9 mouse cellular contexts compared by ENCODE assay signal in genomic region chr2:68222227-68222873, GRCm38 (mm10).
DNase-seq lines count a peak whose midpoint lies in the region; ATAC-seq and TF ChIP-seq lines count a peak whose summit lies in the region.
"Had no signal": no experiment of that assay in that cellular context is flagged by ENCODE, and none has a peak within 500 bp of the region (broad histone marks: within the 10 kb centered on the region; RNA-seq: fewer than 3 reads in every experiment).

No protein-coding gene starts in this region.

- no peak for TF ChIP-seq CTCF in Patski (IDR thresholded peaks at IDR 0.05)
- TF ChIP-seq CTCF in forebrain, postnatal 0 days (IDR thresholded peaks at IDR 0.05; ENCODE audit: low read depth) = no peak
- TF ChIP-seq CTCF in kidney, postnatal 0 days (IDR thresholded peaks at IDR 0.05; ENCODE audit: low read depth) = no peak
- no peak for TF ChIP-seq CTCF in lung, adult 2 months (IDR thresholded peaks at IDR 0.05; ENCODE audit: insufficient read depth, low read length)

- CTCF ChIA-PET in Patski (lab: Charles Lee) = interaction anchor here (0.9 to 1.7 kb wide), 4 partner anchors 8 to 136 kb away, joined by 3 to 6 read pairs (median 3); no protein-coding TSS in a partner anchor

- H3K4me2 ChIP-seq in forebrain, postnatal 0 days (ENCODE audit: low read depth) = no peak overlapping the region
- no peak overlapping the region for H3K4me2 ChIP-seq in kidney, postnatal 0 days (ENCODE audit: low read length)

- no peaks in the 10 kb centered on the region for H3K9me3 ChIP-seq in forebrain, postnatal 0 days (ENCODE audit: low read length)
- no peaks in the 10 kb centered on the region for H3K9me3 ChIP-seq in kidney, postnatal 0 days (replicated peaks; ENCODE audit: low read length)

- H3K9ac ChIP-seq in forebrain, postnatal 0 days = no peak overlapping the region
- H3K9ac ChIP-seq in kidney, postnatal 0 days (ENCODE audit: low read depth, low read length) = no peak overlapping the region

- ATAC-seq in Patski = peak; percentile 97
- peak; percentile 36; the same call in 1 of the 2 replicates for ATAC-seq in forebrain, postnatal 0 days
- peak; percentile 70 for ATAC-seq in kidney, postnatal 0 days (replicated peaks; ENCODE audit: low FRiP score, low read depth)
- no peak for ATAC-seq in inflammation-experienced regulatory T-cells, adult 6 months

- H3K4me1 ChIP-seq in forebrain, postnatal 0 days (ENCODE audit: insufficient read depth) = no peaks in the 10 kb centered on the region
- H3K4me1 ChIP-seq in kidney, postnatal 0 days (replicated peaks; ENCODE audit: insufficient read depth, low read length) = peaks cover 21% of the 10 kb centered on the region
- 0 out of 2 replicates have a peak, but pooled peaks cover 3% of the 10 kb centered on the region for H3K4me1 ChIP-seq in lung, adult 2 months (ENCODE audit: control insufficient read depth, insufficient read depth, low read length)

- in situ Hi-C loops in Patski (cut with MboI; ENCODE audit: low pct_unique_long_range_greater_than_20kb) = no loop called here

- intact Hi-C loops in gastrocnemius, postnatal 36 days (cut with DNase I) = no loop called here

- POLR2A ChIA-PET in Patski (lab: Charles Lee) = no interaction called here

- H3K27ac ChIP-seq in forebrain, postnatal 0 days (ENCODE audit: low read depth, low read length) = no peak overlapping the region
- H3K27ac ChIP-seq in kidney, postnatal 0 days = no peak overlapping the region

- 0 out of 2 replicates have a peak, but pooled peaks cover 6% of the 10 kb centered on the region for H3K36me3 ChIP-seq in forebrain, postnatal 0 days (ENCODE audit: insufficient read depth)
- peaks cover 5% of the 10 kb centered on the region; the same call in 1 of the 2 replicates for H3K36me3 ChIP-seq in kidney, postnatal 0 days (ENCODE audit: insufficient read depth, low read length)

- no peaks in the 10 kb centered on the region for H3K27me3 ChIP-seq in Patski
- no peaks in the 10 kb centered on the region for H3K27me3 ChIP-seq in forebrain, postnatal 0 days (ENCODE audit: insufficient read depth, low read length)
- H3K27me3 ChIP-seq in kidney, postnatal 0 days (ENCODE audit: insufficient read depth, low read length) = no peaks in the 10 kb centered on the region

- WGBS in forebrain, postnatal 0 days = 44% methylated on average over 5 of the region's 5 CpGs
- 10% methylated on average over 5 of the region's 5 CpGs for WGBS in kidney, postnatal 0 days
- WGBS in lung, adult 2 months = 50% methylated on average over 5 of the region's 5 CpGs

- no peak overlapping the region for H3K4me3 ChIP-seq in forebrain, postnatal 0 days (ENCODE audit: low read depth, low read length)
- no peak overlapping the region for H3K4me3 ChIP-seq in kidney, postnatal 0 days (replicated peaks; ENCODE audit: low read depth, low read length)
- no peak overlapping the region for H3K4me3 ChIP-seq in lung, adult 2 months (replicated peaks; ENCODE audit: extremely low read depth, low read depth, low read length)
- H3K4me3 ChIP-seq: erythroblast, embryonic 14.5 days had no signal

- DNase-seq in gastrocnemius, adult 8-10 months (ENCODE audit: low spot score in 2 of 2) = peak; percentile 22 to 38
- DNase-seq in gastrocnemius, postnatal 36 days = no peak
- DNase-seq in Patski (ENCODE audit: low read depth, low spot score) = peak; percentile 70
- no peak for DNase-seq in forebrain, postnatal 0 days
- DNase-seq in kidney, postnatal 0 days (ENCODE audit: low spot score) = peak; percentile 89
- no peak for DNase-seq in frontal cortex, postnatal 25 days (ENCODE audit: low spot score in 2 of 2)
- no peak for DNase-seq in lung, adult 2 months

- no peak for TF ChIP-seq POLR2A in lung, adult 2 months (IDR thresholded peaks at IDR 0.05; ENCODE audit: borderline replicate concordance, extremely low read depth, low read depth, low read length)

Comparison
In these comparisons a context has a peak if more than half of its experiments do, and no peak if none do; other contexts are left out.
1. DNase-seq: peak in gastrocnemius, adult 8-10 months (2 of 2), Patski (single experiment) and kidney, postnatal 0 days (single experiment); none in gastrocnemius, postnatal 36 days (0 of 2), forebrain, postnatal 0 days (single experiment), frontal cortex, postnatal 25 days (0 of 2) and lung, adult 2 months (single experiment).